ENCODE assay signal across 21 mouse cellular contexts in genomic region chr11:103281784-103282183, GRCm38 (mm10). TPM values are rescaled to one million over a fixed set of nuclear protein-coding genes. Genes with fewer than 3 reads are reported as not detected.
A peak's percentile ranks its signal among the peaks of the same experiment; 100 is the strongest.
DNase-seq lines count a peak whose midpoint lies in the region; ATAC-seq and TF ChIP-seq lines count a peak whose summit lies in the region.
"Had no signal": no experiment of that assay in that cellular context is flagged by ENCODE, and none has a peak within 500 bp of the region (broad histone marks: within the 10 kb centered on the region; RNA-seq: fewer than 3 reads in every experiment).

No protein-coding gene starts in this region.

- H3K9ac ChIP-seq in heart, embryonic 12.5 days: no peak overlapping the region
- no peak overlapping the region for H3K9ac ChIP-seq in lung, embryonic 14.5 days
- H3K9ac ChIP-seq: embryonic facial prominence, embryonic 15.5 days; limb, embryonic 12.5 days; lung, embryonic 15.5 days; midbrain, embryonic 15.5 days had no signal

- H3K4me2 ChIP-seq in heart, embryonic 12.5 days: no peak overlapping the region
- H3K4me2 ChIP-seq in lung, embryonic 14.5 days: no peak overlapping the region
- H3K4me2 ChIP-seq: embryonic facial prominence, embryonic 15.5 days; limb, embryonic 12.5 days; lung, embryonic 15.5 days; midbrain, embryonic 15.5 days had no signal

- H3K9me3 ChIP-seq in heart, embryonic 12.5 days (replicated peaks): peaks cover 6% of the 10 kb centered on the region; the same call in 1 of the 2 replicates
- H3K9me3 ChIP-seq in lung, embryonic 14.5 days (ENCODE audit: low read depth, low read length): no peaks in the 10 kb centered on the region
- H3K9me3 ChIP-seq: embryonic facial prominence, embryonic 15.5 days; limb, embryonic 12.5 days; lung, embryonic 15.5 days; midbrain, embryonic 15.5 days had no signal

- TF ChIP-seq CTCF in lung, embryonic 14.5 days (IDR thresholded peaks at IDR 0.05; ENCODE audit: low read depth): no peak
- no peak for TF ChIP-seq CTCF in cortical plate, adult 2 months (IDR thresholded peaks at IDR 0.05; ENCODE audit: extremely low read depth, insufficient read depth, low read length)

- no peaks in the 10 kb centered on the region for H3K27me3 ChIP-seq in heart, embryonic 12.5 days (replicated peaks)
- H3K27me3 ChIP-seq in lung, embryonic 14.5 days (ENCODE audit: insufficient read depth, low read length): no peaks in the 10 kb centered on the region
- H3K27me3 ChIP-seq: embryonic facial prominence, embryonic 15.5 days; limb, embryonic 12.5 days; lung, embryonic 15.5 days; midbrain, embryonic 15.5 days; Patski had no signal

- H3K4me1 ChIP-seq in heart, embryonic 12.5 days (replicated peaks): peaks cover 14% of the 10 kb centered on the region
- 0 out of 2 replicates have a peak, but pooled peaks cover 4% of the 10 kb centered on the region for H3K4me1 ChIP-seq in lung, embryonic 14.5 days (ENCODE audit: insufficient read depth)
- no peaks in the 10 kb centered on the region for H3K4me1 ChIP-seq in cortical plate, adult 2 months (ENCODE audit: control insufficient read depth, insufficient read depth, low read length)
- H3K4me1 ChIP-seq: midbrain, embryonic 15.5 days had no signal

- H3K36me3 ChIP-seq in heart, embryonic 12.5 days: no peaks in the 10 kb centered on the region
- H3K36me3 ChIP-seq in lung, embryonic 14.5 days (ENCODE audit: insufficient read depth): no peaks in the 10 kb centered on the region
- H3K36me3 ChIP-seq: embryonic facial prominence, embryonic 15.5 days; limb, embryonic 12.5 days; lung, embryonic 15.5 days; midbrain, embryonic 15.5 days had no signal

- WGBS in heart, embryonic 12.5 days: 45% methylated on average over 7 of the region's 7 CpGs
- WGBS in lung, embryonic 14.5 days: 53% methylated on average over 7 of the region's 7 CpGs

- H3K4me3 ChIP-seq in heart, embryonic 12.5 days: no peak overlapping the region
- no peak overlapping the region for H3K4me3 ChIP-seq in lung, embryonic 14.5 days (ENCODE audit: low read depth, low read length)
- H3K4me3 ChIP-seq in cortical plate, adult 2 months (ENCODE audit: insufficient read depth, low read length): no peak overlapping the region
- H3K4me3 ChIP-seq: embryonic facial prominence, embryonic 15.5 days; heart, adult 2 months; limb, embryonic 12.5 days; lung, embryonic 15.5 days; midbrain, embryonic 15.5 days had no signal

- TF ChIP-seq POLR2A in cortical plate, adult 2 months (IDR thresholded peaks at IDR 0.05; ENCODE audit: extremely low read depth, insufficient read depth, low read length): no peak

- H3K27ac ChIP-seq in heart, embryonic 12.5 days (ENCODE audit: poor library complexity, severe bottlenecking): no peak overlapping the region
- no peak overlapping the region for H3K27ac ChIP-seq in lung, embryonic 14.5 days (ENCODE audit: low read depth)
- peak overlapping the region; percentile 34; the same call in 1 of the 2 replicates for H3K27ac ChIP-seq in cortical plate, adult 2 months (ENCODE audit: insufficient read depth, low read length)
- H3K27ac ChIP-seq: embryonic facial prominence, embryonic 15.5 days; heart, adult 2 months; limb, embryonic 12.5 days; lung, embryonic 15.5 days; midbrain, embryonic 15.5 days had no signal

- peak; percentile 97 for DNase-seq in heart, adult 11 months
- peak; percentile 17 for DNase-seq in lung, embryonic 14.5 days
- no peak for DNase-seq in lung, postnatal 25 days (ENCODE audit: low spot score)
- DNase-seq in monocyte, adult 2 months (ENCODE audit: low read depth in 1 of 2, low spot score in 2 of 2): peak; percentile 67
- DNase-seq in kidney, postnatal 25 days: no peak
- DNase-seq: adrenal gland, postnatal 25 days; cerebellum, adult 9-10 months; kidney, postnatal 10 days; right cerebral cortex, adult 18-20 months had no signal

- no peak for ATAC-seq in heart, embryonic 12.5 days (ENCODE audit: insufficient number of reproducible peaks, low FRiP score)
- ATAC-seq in lung, embryonic 14.5 days (ENCODE audit: insufficient read depth): no peak
- ATAC-seq in megakaryocyte-erythroid progenitor cell, adult 5-6 weeks (replicated peaks; ENCODE audit: low FRiP score, low TSS enrichment, poor library complexity, severe bottlenecking): no peak
- ATAC-seq: activated CD4-positive, CD25-positive, alpha-beta regulatory T cell, adult 4 months; hindbrain, embryonic 16.5 days; intestine, postnatal 0 days; midbrain, embryonic 15.5 days; Patski had no signal

RNA-seq across cellular contexts. Expression of gene Map3k14, which starts 14.5 kb away (rescaled TPM):
- 2.0 and 2.6 TPM in 2 replicates for polyA plus RNA-seq in heart, embryonic 12.5 days (2016; fragmentation: Nextera tagmentation; extraction: Ambion mirVana)
- 3.1 and 3.9 TPM in 2 replicates for polyA plus RNA-seq in lung, embryonic 14.5 days (2014; fragmentation: Nextera tagmentation; extraction: Ambion mirVana)
- polyA plus RNA-seq in cortical plate, adult 2 months (2012; rRNA removed): 2.8 and 3.4 TPM in 2 replicates
- total RNA-seq in megakaryocyte-erythroid progenitor cell, adult 5-6 weeks (2014; fragmentation: Nextera tagmentation): 1.8 and 2.9 TPM in 2 replicates
- total RNA-seq in megakaryocyte-erythroid progenitor cell, adult 5-6 weeks (2017): 1.2 and 3.1 TPM in 2 replicates

Comparison
In these comparisons a context has a peak if more than half of its experiments do, and no peak if none do; other contexts are left out.
1. DNase-seq: peak in heart, adult 11 months (single experiment), lung, embryonic 14.5 days (single experiment) and monocyte, adult 2 months (2 of 2); none in lung, postnatal 25 days (single experiment) and kidney, postnatal 25 days (0 of 2).